Mouse (Mus musculus) c-Kit-positive CD71-positive TER-119-positive erythroid progenitor cells, embryonic 14.5 days (primary cell): Measurements from ENCODE around the gene Pax5.

Source experiments
- DNase-seq: peaks from one replicate; pipeline ENCODE4 v3.0.0-alpha.2; 2013; ENCODE audit warnings: low spot score

Gene Pax5

GRCm38 (mm10) chr4:44542101-44542500 lies 168.2 kb downstream of the Pax5 start:
- DNase-seq: no peak

GRCm38 (mm10) chr4:44538488-44538887 lies 171.8 kb downstream of the Pax5 start:
- no peak for DNase-seq

- no peak for DNase-seq
These were observed 173.5 kb downstream of the Pax5 start for GRCm38 (mm10) chr4:44536794-44537193.

- no peak for DNase-seq
These were observed 174.6 kb downstream of the Pax5 start for GRCm38 (mm10) chr4:44535646-44536045.

- DNase-seq: no peak
These were observed 177.0 kb downstream of the Pax5 start for GRCm38 (mm10) chr4:44533286-44533685.

GRCm38 (mm10) chr4:44532731-44533130 lies 177.6 kb downstream of the Pax5 start:
- DNase-seq: no peak

- DNase-seq: no peak
These were observed 185.0 kb downstream of the Pax5 start for GRCm38 (mm10) chr4:44525336-44525735.

- DNase-seq: no peak
These were observed 191.4 kb downstream of the Pax5 start for GRCm38 (mm10) chr4:44518923-44519322.

GRCm38 (mm10) chr4:44513981-44514380 lies 196.3 kb downstream of the Pax5 start:
- no peak for DNase-seq

- DNase-seq: peak; percentile 23
These were observed 198.6 kb downstream of the Pax5 start for GRCm38 (mm10) chr4:44511682-44512081.

GRCm38 (mm10) chr4:44508386-44509226 lies 201.7 kb downstream of the Pax5 start:
- DNase-seq: no peak

GRCm38 (mm10) chr4:44507861-44508260 lies 202.4 kb downstream of the Pax5 start:
- DNase-seq: no peak

GRCm38 (mm10) chr4:44504998-44505397 lies 205.3 kb downstream of the Pax5 start:
- no peak for DNase-seq

- no peak for DNase-seq
These were observed 208.0 kb downstream of the Pax5 start for GRCm38 (mm10) chr4:44502196-44502867.

- no peak for DNase-seq
These were observed 212.1 kb downstream of the Pax5 start for GRCm38 (mm10) chr4:44498156-44498555.

- no peak for DNase-seq
These were observed 214.5 kb downstream of the Pax5 start for GRCm38 (mm10) chr4:44495836-44496235.

GRCm38 (mm10) chr4:44493756-44494155 lies 216.5 kb downstream of the Pax5 start:
- DNase-seq: no peak

GRCm38 (mm10) chr4:44490872-44491271 lies 219.4 kb downstream of the Pax5 start:
- no peak for DNase-seq

- DNase-seq: no peak
These were observed 221.6 kb downstream of the Pax5 start for GRCm38 (mm10) chr4:44488702-44489101.

- no peak for DNase-seq
These were observed 222.1 kb downstream of the Pax5 start for GRCm38 (mm10) chr4:44488219-44488618.

- no peak for DNase-seq
These were observed 227.4 kb downstream of the Pax5 start for GRCm38 (mm10) chr4:44482851-44483250.

- DNase-seq: no peak
These were observed 230.5 kb downstream of the Pax5 start for GRCm38 (mm10) chr4:44479755-44480154.
